Mouse (Mus musculus): Measurements from ENCODE around the gene Ppp1cc. TPM values are rescaled to one million over a fixed set of nuclear protein-coding genes. Genes with fewer than 3 reads are reported as not detected.
"Not testable (repeated sequence)": the region's sequence is repeated elsewhere in the genome, so short reads cannot be mapped to it uniquely, and the experiment has no call there.

Gene Ppp1cc
- total RNA-seq, 1 experiment from 2014 or later, result 207 TPM

DNA sequence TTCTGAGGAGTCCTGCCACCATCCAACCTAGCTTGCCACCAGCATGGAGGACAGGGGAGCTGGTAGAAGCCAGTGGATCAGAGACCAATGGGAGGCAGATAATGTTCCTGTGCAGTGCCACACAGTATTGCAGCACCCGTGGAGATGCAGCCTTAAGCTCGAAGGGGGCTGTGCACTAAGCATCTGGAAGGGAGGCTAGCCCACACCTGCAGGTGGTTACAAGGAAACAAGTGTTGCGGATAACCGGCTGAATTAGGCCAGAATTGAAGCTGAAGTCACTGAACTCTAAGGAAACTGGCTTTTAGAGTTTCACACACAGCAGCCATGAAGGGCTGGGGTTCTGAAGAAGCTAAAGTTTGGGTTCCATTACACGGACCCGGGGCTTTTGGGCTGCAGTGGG, 50.8 kb downstream of the Ppp1cc start:
- no peak for ATAC-seq (replicated peaks; ENCODE audit: low read depth, poor library complexity, severe bottlenecking)

- ATAC-seq (replicated peaks; ENCODE audit: low read depth, poor library complexity, severe bottlenecking), result peak; percentile 70
Measured at GRCm38 (mm10) chr5:122209591-122210368, 51.7 kb downstream of the Ppp1cc start.

DNA sequence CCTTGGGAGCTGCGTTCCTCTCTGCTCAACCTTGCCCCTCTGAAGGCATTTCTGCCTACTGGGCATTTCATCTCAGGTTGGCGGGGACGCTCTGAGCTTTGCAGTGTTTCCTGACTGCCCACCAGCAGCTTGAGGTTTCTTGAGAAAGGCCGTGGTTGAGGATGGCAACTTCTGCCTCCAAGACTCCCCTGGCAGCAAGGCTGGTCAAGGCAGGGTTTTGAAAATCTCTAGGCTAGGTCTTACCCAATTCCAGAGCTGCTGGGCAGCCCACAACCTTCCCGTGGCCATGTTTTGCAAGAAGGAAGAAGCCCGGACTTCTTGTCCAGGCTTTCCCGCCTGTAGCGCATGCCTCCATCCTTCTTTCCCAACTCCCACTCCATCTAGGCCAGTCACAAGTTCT, 52.8 kb downstream of the Ppp1cc start:
- ATAC-seq (replicated peaks; ENCODE audit: low read depth, poor library complexity, severe bottlenecking), result peak; percentile 40

DNA sequence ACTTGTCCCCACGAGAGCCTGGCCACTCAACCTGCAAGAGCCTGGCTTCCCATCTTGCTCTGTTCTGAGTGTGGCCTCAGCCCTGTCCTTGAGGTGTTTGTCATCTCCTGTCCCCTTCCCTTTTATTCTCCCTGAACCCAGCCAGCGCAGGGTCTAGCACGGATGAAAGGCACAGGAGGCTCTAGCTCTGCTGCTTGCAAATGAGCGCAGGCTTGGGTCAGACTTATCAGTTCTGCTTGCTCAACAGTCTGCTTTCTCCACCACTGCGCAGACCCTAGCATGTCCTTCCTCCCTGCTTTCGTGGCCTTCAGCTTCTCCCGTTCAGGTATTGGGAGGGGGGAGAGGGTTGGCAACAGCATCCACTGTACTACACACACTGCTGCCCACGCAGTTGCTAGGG, 54.0 kb downstream of the Ppp1cc start:
- ATAC-seq (replicated peaks; ENCODE audit: low read depth, poor library complexity, severe bottlenecking), result no peak

GRCm38 (mm10) chr5:122212820-122213219, 54.7 kb downstream of the Ppp1cc start:
- not testable (repeated sequence) for ATAC-seq (replicated peaks; ENCODE audit: low read depth, poor library complexity, severe bottlenecking)

DNA sequence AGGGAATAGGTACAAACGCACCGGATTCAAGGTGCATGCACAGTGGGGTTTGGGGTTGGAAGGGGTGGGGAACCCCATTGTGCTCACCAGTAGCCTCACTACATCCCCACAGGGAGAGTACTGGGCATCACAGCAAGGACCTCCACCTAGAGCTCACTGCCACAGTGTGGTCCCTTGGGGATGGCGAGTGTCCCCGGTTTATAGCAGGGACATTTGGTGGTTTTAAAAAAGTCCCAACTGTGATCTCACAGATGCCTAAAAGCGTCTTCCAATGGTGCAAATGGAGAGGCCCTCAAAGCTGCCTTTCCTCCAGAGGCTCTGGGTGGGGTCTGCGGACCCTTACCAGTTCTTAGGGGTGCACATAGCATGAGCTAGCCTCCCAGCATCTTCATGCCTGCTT, 55.8 kb downstream of the Ppp1cc start:
- ATAC-seq (replicated peaks; ENCODE audit: low read depth, poor library complexity, severe bottlenecking), result no peak

DNA sequence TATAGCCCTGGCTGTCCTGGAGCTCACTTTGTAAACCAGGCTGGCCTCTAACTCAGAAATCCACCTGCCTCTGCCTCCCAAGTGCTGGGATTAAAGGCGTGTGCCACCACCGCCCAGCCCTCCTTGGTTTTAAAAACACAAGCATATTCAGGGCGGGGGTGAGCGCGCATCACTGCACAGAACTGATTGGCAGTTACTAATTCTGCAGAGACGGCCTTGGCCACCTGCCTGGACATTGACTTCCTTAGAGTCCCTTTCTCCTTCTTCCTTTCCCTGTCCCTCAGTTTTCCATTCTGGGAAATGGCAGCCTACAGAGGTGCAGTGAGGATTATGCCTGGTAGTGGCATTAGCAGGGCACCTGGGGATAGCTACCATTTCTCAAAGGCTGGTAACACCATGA, 59.6 kb downstream of the Ppp1cc start:
- ATAC-seq (replicated peaks; ENCODE audit: low read depth, poor library complexity, severe bottlenecking), result no peak

GRCm38 (mm10) chr5:122218109-122218905, 60.2 kb downstream of the Ppp1cc start:
- ATAC-seq (replicated peaks; ENCODE audit: low read depth, poor library complexity, severe bottlenecking), result no peak

- peak; percentile 26 for ATAC-seq (replicated peaks; ENCODE audit: low read depth, poor library complexity, severe bottlenecking)
Measured at GRCm38 (mm10) chr5:122218928-122219327, 60.9 kb downstream of the Ppp1cc start.

- ATAC-seq (replicated peaks; ENCODE audit: low read depth, poor library complexity, severe bottlenecking), result peak; percentile 67
Measured at GRCm38 (mm10) chr5:122219655-122220629, 61.9 kb downstream of the Ppp1cc start.

DNA sequence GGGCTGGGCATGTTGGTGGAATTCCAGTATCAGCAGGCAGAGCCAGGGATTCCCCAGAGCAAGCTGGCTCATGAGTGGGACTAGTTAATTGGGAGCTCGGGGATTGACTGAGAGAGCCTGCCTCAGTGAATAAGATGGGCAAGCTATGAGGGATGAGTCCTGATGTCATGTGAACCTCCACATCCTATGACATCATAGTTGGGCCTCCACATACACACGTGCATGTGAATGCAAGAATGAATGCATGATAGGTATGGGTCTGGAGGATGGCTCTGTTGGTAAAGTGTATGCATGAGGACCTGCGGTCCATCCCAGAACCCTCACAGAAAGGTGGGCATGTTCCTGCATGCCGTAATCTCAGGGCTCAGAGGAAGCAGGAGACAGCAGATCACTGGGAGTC, 63.0 kb downstream of the Ppp1cc start:
- no peak for ATAC-seq (replicated peaks; ENCODE audit: low read depth, poor library complexity, severe bottlenecking)

DNA sequence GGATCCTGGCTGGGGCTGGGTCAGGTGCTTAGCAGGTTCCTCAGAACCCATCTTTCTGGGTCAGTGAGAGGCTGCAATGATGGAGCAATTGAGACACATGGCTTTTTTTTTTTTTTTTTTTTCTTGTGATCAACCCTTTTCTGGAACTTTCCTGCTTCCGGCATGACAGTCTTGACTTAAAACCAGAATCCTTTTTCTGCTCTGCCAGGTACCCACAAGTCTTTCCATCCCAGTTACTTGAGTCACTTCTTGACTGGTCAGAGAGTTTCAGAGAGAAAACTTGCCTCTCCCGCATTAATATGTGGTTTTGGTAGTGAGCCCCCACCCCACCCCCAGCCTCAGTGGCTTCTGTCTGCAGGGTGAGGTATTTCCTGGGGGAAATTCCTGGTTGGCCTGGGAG, 66.2 kb downstream of the Ppp1cc start:
- no peak for ATAC-seq (replicated peaks; ENCODE audit: low read depth, poor library complexity, severe bottlenecking)

Other genes with a start within 250 kb of the Ppp1cc start
- gene Cux2, start 108.2 kb upstream of the Ppp1cc start, total RNA-seq (2017), result not detected in 2 replicates
- gene Myl2, start 57.3 kb upstream of the Ppp1cc start, total RNA-seq (2017), result not detected in 2 replicates
- 0.14 and 1.4 TPM in 2 replicates for gene Ccdc63, start 17.5 kb upstream of the Ppp1cc start, total RNA-seq (2017)
- 9.2 and 9.3 TPM in 2 replicates for gene Hvcn1, start 48.5 kb downstream of the Ppp1cc start, total RNA-seq (2017)
- gene Tctn1, start 106.2 kb downstream of the Ppp1cc start, total RNA-seq (2017), result 2.4 and 8.8 TPM in 2 replicates
- 13.9 and 15.1 TPM in 2 replicates for gene Pptc7, start 126.1 kb downstream of the Ppp1cc start, total RNA-seq (2017)
- gene Rad9b, start 196.0 kb downstream of the Ppp1cc start, total RNA-seq (2017), result 5.3 and 11.6 TPM in 2 replicates
- 66.4 and 76.6 TPM in 2 replicates for gene Vps29, start 196.1 kb downstream of the Ppp1cc start, total RNA-seq (2017)
- 39.1 and 43.6 TPM in 2 replicates for gene Gpn3, start 213.6 kb downstream of the Ppp1cc start, total RNA-seq (2017)
- 36.5 and 37.4 TPM in 2 replicates for gene Fam216a, start 214.1 kb downstream of the Ppp1cc start, total RNA-seq (2017)
- 661 and 743 TPM in 2 replicates for gene Arpc3, start 233.6 kb downstream of the Ppp1cc start, total RNA-seq (2017)